Mouse (Mus musculus): ENCODE measurements at regions not wholly inside any gene's neighbourhood (a gene's known extent, or its start where the extent isn't known, plus 50 kb on each side); places are given as distances from the start of the nearest gene placed in this dataset.

- no peak for DNase-seq (ENCODE audit: inconsistent ontology term)
Observed at GRCm38 (mm10) chr19:49563612-49564256, 1114.7 kb downstream of the Sorcs1 start.

- peak; percentile 34 for DNase-seq (ENCODE audit: inconsistent ontology term)
Observed at GRCm38 (mm10) chr19:49539445-49540407, 1138.7 kb downstream of the Sorcs1 start.
